In the genomic region with DNA sequence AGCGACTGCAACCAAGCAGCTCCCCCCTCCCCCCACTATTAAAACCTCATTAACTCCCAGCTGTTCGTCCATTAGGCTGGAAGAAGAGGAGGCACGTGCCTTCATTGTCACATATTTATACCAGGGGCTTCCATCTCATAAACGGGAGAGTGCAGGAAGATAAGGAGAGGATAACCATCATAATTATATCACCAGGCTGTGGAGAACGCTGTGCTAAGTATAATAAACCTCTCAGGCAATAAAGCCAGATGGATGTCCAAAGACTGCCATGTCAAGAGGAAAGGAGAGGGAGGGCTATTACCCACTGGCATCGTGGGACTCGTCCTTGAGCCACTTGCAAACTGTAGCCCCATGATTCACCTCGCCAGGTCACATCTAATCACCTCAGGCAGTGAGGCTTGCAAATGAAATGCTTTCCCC, we compare ENCODE assay signal across 18 mouse cellular contexts.
A peak's percentile ranks its signal among the peaks of the same experiment; 100 is the strongest.
DNase-seq lines count a peak whose midpoint lies in the region; ATAC-seq and TF ChIP-seq lines count a peak whose summit lies in the region.
"Had no signal": no experiment of that assay in that cellular context is flagged by ENCODE, and none has a peak within 500 bp of the region (broad histone marks: within the 10 kb centered on the region; RNA-seq: fewer than 3 reads in every experiment).

No protein-coding gene starts in this region.

- TF ChIP-seq POLR2A in brain, embryonic 14.5 days (IDR thresholded peaks at IDR 0.05; ENCODE audit: borderline replicate concordance, extremely low read depth, insufficient read depth, insufficient read length, poor library complexity, severe bottlenecking): no peak
- no peak for TF ChIP-seq POLR2A in heart, adult 2 months (IDR thresholded peaks at IDR 0.05; ENCODE audit: insufficient read depth, low read depth, low read length)

- peak; percentile 5 for DNase-seq in adrenal gland, adult 2 months
- DNase-seq in adrenal gland, postnatal 4 days (ENCODE audit: low spot score in 2 of 2): no peak
- peak; percentile 31 for DNase-seq in forebrain, embryonic 14.5 days (ENCODE audit: low spot score)
- peak; percentile 68 for DNase-seq in brain, embryonic 14.5 days (ENCODE audit: low read depth)
- no peak for DNase-seq in heart, adult 2 months
- no peak for DNase-seq in lung, adult 18-20 months
- DNase-seq: heart, adult 11 months; kidney, postnatal 14 days; layer of hippocampus, postnatal 36 days; lung, postnatal 4 days; thymus, postnatal 36 days had no signal

- H3K27me3 ChIP-seq in forebrain, embryonic 14.5 days (replicated peaks; ENCODE audit: control insufficient read depth, insufficient read depth, low read length): no peaks in the 10 kb centered on the region
- no peaks in the 10 kb centered on the region for H3K27me3 ChIP-seq in forebrain, embryonic 16.5 days (replicated peaks; ENCODE audit: control insufficient read depth, insufficient read depth, low read length)
- H3K27me3 ChIP-seq in midbrain, embryonic 16.5 days (ENCODE audit: control insufficient read depth, insufficient read depth, low read depth, low read length): no peaks in the 10 kb centered on the region
- H3K27me3 ChIP-seq in heart, adult 2 months (ENCODE audit: control insufficient read depth, insufficient read depth, low read length): no peaks in the 10 kb centered on the region
- H3K27me3 ChIP-seq: limb, embryonic 12.5 days; liver, embryonic 15.5 days had no signal

- no peak overlapping the region for H3K27ac ChIP-seq in forebrain, embryonic 14.5 days (ENCODE audit: low read depth, low read length)
- no peak overlapping the region for H3K27ac ChIP-seq in forebrain, embryonic 16.5 days (ENCODE audit: low read length)
- no peak overlapping the region for H3K27ac ChIP-seq in midbrain, embryonic 16.5 days (ENCODE audit: low read length)
- no peak overlapping the region for H3K27ac ChIP-seq in heart, adult 2 months
- H3K27ac ChIP-seq: limb, embryonic 12.5 days; liver, embryonic 15.5 days; stomach, postnatal 0 days had no signal

- no peaks in the 10 kb centered on the region for H3K4me1 ChIP-seq in forebrain, embryonic 14.5 days (ENCODE audit: control insufficient read depth, insufficient read depth, low read length)
- no peaks in the 10 kb centered on the region for H3K4me1 ChIP-seq in forebrain, embryonic 16.5 days (replicated peaks; ENCODE audit: control insufficient read depth, insufficient read depth, low read length)
- no peaks in the 10 kb centered on the region for H3K4me1 ChIP-seq in midbrain, embryonic 16.5 days (ENCODE audit: control insufficient read depth, insufficient read depth, low read length)
- no peaks in the 10 kb centered on the region for H3K4me1 ChIP-seq in heart, adult 2 months (ENCODE audit: control insufficient read depth, insufficient read depth, low read length)
- H3K4me1 ChIP-seq: limb, embryonic 12.5 days; liver, embryonic 15.5 days had no signal

- no peaks in the 10 kb centered on the region for H3K9me3 ChIP-seq in forebrain, embryonic 14.5 days (replicated peaks; ENCODE audit: control insufficient read depth, low read length)
- no peaks in the 10 kb centered on the region for H3K9me3 ChIP-seq in forebrain, embryonic 16.5 days (ENCODE audit: control insufficient read depth, low read length)
- H3K9me3 ChIP-seq in midbrain, embryonic 16.5 days (replicated peaks; ENCODE audit: control insufficient read depth, low read length, poor library complexity, severe bottlenecking): no peaks in the 10 kb centered on the region
- H3K9me3 ChIP-seq: limb, embryonic 12.5 days; liver, embryonic 15.5 days had no signal

- intact Hi-C loops in heart, adult 2 months (cut with DNase I): no loop called here

- WGBS in forebrain, embryonic 14.5 days: 45% methylated on average over 8 of the region's 8 CpGs
- 35% methylated on average over 8 of the region's 8 CpGs for WGBS in forebrain, embryonic 16.5 days
- WGBS in midbrain, embryonic 16.5 days: 34% methylated on average over 8 of the region's 8 CpGs
- 60% methylated on average over 8 of the region's 8 CpGs for WGBS in heart, adult 2 months

- H3K4me2 ChIP-seq in forebrain, embryonic 14.5 days (ENCODE audit: low read length): no peak overlapping the region
- no peak overlapping the region for H3K4me2 ChIP-seq in forebrain, embryonic 16.5 days (ENCODE audit: low read length)
- H3K4me2 ChIP-seq in midbrain, embryonic 16.5 days (ENCODE audit: low read length): no peak overlapping the region
- H3K4me2 ChIP-seq: limb, embryonic 12.5 days; liver, embryonic 15.5 days had no signal

- TF ChIP-seq EP300 in heart, adult 2 months (IDR thresholded peaks at IDR 0.05; ENCODE audit: insufficient read depth, low read depth, low read length): no peak

- H3K4me3 ChIP-seq in forebrain, embryonic 14.5 days (ENCODE audit: low read depth, low read length): no peak overlapping the region
- H3K4me3 ChIP-seq in forebrain, embryonic 16.5 days (replicated peaks; ENCODE audit: low read length): no peak overlapping the region
- no peak overlapping the region for H3K4me3 ChIP-seq in midbrain, embryonic 16.5 days (ENCODE audit: low read depth, low read length)
- H3K4me3 ChIP-seq in heart, adult 2 months: no peak overlapping the region
- H3K4me3 ChIP-seq: erythroblast, embryonic 14.5 days; limb, embryonic 12.5 days; liver, embryonic 15.5 days had no signal

- H3K9ac ChIP-seq in forebrain, embryonic 14.5 days (ENCODE audit: low read length): no peak overlapping the region
- H3K9ac ChIP-seq in forebrain, embryonic 16.5 days (replicated peaks; ENCODE audit: low read depth, low read length): no peak overlapping the region
- no peak overlapping the region for H3K9ac ChIP-seq in midbrain, embryonic 16.5 days (ENCODE audit: low read depth, low read length)
- no peak overlapping the region for H3K9ac ChIP-seq in heart, adult 2 months (ENCODE audit: low read depth, low read length)
- H3K9ac ChIP-seq: limb, embryonic 12.5 days; liver, embryonic 15.5 days had no signal

- no peak for ATAC-seq in forebrain, embryonic 14.5 days
- no peak for ATAC-seq in forebrain, embryonic 16.5 days
- ATAC-seq in midbrain, embryonic 16.5 days: 0 out of 2 replicates have a peak, but pooled peaks have one; percentile 28
- ATAC-seq: inflammation-experienced regulatory T-cells, adult 6 months had no signal

- H3K79me2 ChIP-seq in heart, adult 2 months (replicated peaks; ENCODE audit: control insufficient read depth, insufficient read depth, low read length): no peaks in the 10 kb centered on the region

- no peak for TF ChIP-seq CTCF in brain, embryonic 14.5 days (IDR thresholded peaks at IDR 0.05; ENCODE audit: borderline replicate concordance, extremely low read depth, insufficient read depth, insufficient read length)
- TF ChIP-seq CTCF in heart, adult 2 months (IDR thresholded peaks at IDR 0.05): no peak

- no peaks in the 10 kb centered on the region for H3K36me3 ChIP-seq in forebrain, embryonic 14.5 days (ENCODE audit: control insufficient read depth, insufficient read depth, low read length)
- H3K36me3 ChIP-seq in forebrain, embryonic 16.5 days (ENCODE audit: control insufficient read depth, insufficient read depth): no peaks in the 10 kb centered on the region
- H3K36me3 ChIP-seq in midbrain, embryonic 16.5 days (ENCODE audit: control insufficient read depth, insufficient read depth, low read length): no peaks in the 10 kb centered on the region
- no peaks in the 10 kb centered on the region for H3K36me3 ChIP-seq in heart, adult 2 months (ENCODE audit: control insufficient read depth, insufficient read depth, low read length)
- H3K36me3 ChIP-seq: limb, embryonic 12.5 days; liver, embryonic 15.5 days had no signal

Comparison
In these comparisons a context has a peak if more than half of its experiments do, and no peak if none do; other contexts are left out.
1. DNase-seq: peak in adrenal gland, adult 2 months (single experiment), forebrain, embryonic 14.5 days (single experiment) and brain, embryonic 14.5 days (single experiment); none in adrenal gland, postnatal 4 days (0 of 2), heart, adult 2 months (0 of 2) and lung, adult 18-20 months (0 of 2).